Mouse (Mus musculus) hindbrain, embryonic 15.5 days (tissue): ENCODE results near the gene Krt33b. TPM values are rescaled to one million over a fixed set of nuclear protein-coding genes. Genes with fewer than 3 reads are reported as not detected.

Source experiments
- ATAC-seq: fragments of 200-750 bp; cut with Nextera tagmentation; 2 replicates; pipeline ENCODE4 v1.8.0; 2017; ENCODE audit warnings: low read depth, moderate number of reproducible peaks, moderate TSS enrichment; ENCODE audit not compliant: low FRiP score
- H3K27ac ChIP-seq: fragments of 300-500 bp; sonication (generic); replicated peaks from 2 replicates; pipeline ENCODE4 v1.5.1; 2015; ENCODE audit warnings: mild to moderate bottlenecking, inconsistent platforms
- H3K27me3 ChIP-seq: fragments of 300-500 bp; sonication (generic); 2 replicates; pipeline ENCODE4 v1.6.1; 2015; ENCODE audit warnings: control low read depth, inconsistent platforms
- H3K36me3 ChIP-seq: fragments of 300-500 bp; sonication (generic); 2 replicates; pipeline ENCODE4 v1.6.1; 2015; ENCODE audit warnings: control low read depth, inconsistent platforms
- H3K4me1 ChIP-seq: fragments of 300-500 bp; sonication (generic); replicated peaks from 2 replicates; pipeline ENCODE4 v1.6.1; 2015; ENCODE audit warnings: control low read depth, inconsistent platforms
- H3K4me2 ChIP-seq: fragments of 300-500 bp; sonication (generic); 2 replicates; pipeline ENCODE4 v1.6.1; 2015; ENCODE audit warnings: moderate library complexity, mild to moderate bottlenecking, inconsistent platforms
- H3K4me3 ChIP-seq: fragments of 300-500 bp; sonication (generic); 2 replicates; pipeline ENCODE4 v1.5.1; 2015; ENCODE audit warnings: mild to moderate bottlenecking, inconsistent platforms
- H3K9ac ChIP-seq: fragments of 300-500 bp; sonication (generic); 2 replicates; pipeline ENCODE4 v1.6.1; 2015; ENCODE audit warnings: inconsistent platforms
- H3K9me3 ChIP-seq: fragments of 300-500 bp; sonication (generic); 2 replicates; pipeline ENCODE4 v1.6.1; 2016; ENCODE audit warnings: control low read depth, inconsistent platforms
- WGBS: fragments of 180-500 bp; shearing (Covaris S2); methylation state at CpG from one replicate; pipeline ENCODE4 v1.1.7; 2015; 5-methylcytosine and 5-hydroxymethylcytosine counted together
- polyA plus RNA-seq: library from polyadenylated mRNA; unstranded; fragments of >200 nt; fragmentation: Nextera tagmentation; extraction: Ambion mirVana; gene quantifications from 2 replicates; pipeline ENCODE4 v1.2.1, GENCODE M21; 2015

The Krt33b gene
- polyA plus RNA-seq, 1 experiment from 2014 or later, result not detected

DNA sequence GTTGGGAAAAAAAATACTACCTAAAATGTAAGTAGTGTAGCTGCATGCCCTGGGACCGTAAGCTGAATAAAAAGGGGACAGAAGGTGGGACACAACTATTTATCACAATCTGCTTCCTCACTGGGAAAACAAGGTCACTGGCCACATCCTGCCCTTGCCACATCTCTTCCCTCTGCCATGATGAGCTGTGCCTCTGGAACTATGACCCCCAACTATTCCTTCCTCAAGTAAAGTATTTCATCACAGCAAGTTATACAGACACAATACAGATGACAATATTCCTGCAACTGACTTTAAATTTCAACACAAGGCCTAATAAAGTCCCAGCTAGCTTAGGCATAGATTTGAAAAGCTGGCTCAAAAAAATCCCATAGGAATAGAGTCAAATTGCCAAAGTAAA, 10.2 kb downstream of the Krt33b start:
- Histone ChIP-seq H3K9me3 (no peaks in the 10 kb centered on the region), H3K36me3 (no peaks in the 10 kb centered on the region), H3K27ac (no peak overlapping the region), H3K4me3 (no peak overlapping the region), H3K27me3 (no peaks in the 10 kb centered on the region), H3K4me1 (no peaks in the 10 kb centered on the region), H3K9ac (no peak overlapping the region), H3K4me2 (no peak overlapping the region)
- ATAC-seq, result no peak
- WGBS, result 84% methylated on average over 1 of the region's 1 CpGs

DNA sequence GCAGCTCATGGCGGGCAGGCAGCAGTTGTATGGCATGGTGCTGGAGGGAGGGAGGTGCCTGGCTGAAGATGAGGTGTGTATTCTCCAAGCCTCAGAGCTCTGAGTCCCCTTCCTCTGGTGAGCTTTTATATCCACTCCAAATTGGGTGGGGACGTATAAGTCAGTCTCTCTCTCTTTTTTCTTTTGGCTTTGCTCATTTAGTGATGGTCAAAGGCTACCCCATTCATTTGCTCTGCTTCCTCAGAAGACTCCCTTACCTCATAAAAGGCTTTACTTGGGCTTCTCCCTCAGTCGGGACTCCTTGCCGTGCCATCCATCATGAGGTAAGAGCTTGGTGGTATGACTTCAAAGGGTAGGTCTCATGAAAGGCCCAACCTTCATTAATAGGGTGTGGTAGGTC, 13.6 kb downstream of the Krt33b start, which contains the start of gene Krt33a:
Gene Krt33a, minus strand, starts transcription at position 101 of the 400 bp plus-strand sequence.
- H3K4me1 ChIP-seq, result no peaks in the 10 kb centered on the region
- no peak for ATAC-seq
- H3K4me2 ChIP-seq, result no peak within 1 kb of the TSS
- no peaks in the 10 kb centered on the region for H3K9me3 ChIP-seq
- 81% methylated on average over 4 of the region's 4 CpGs for WGBS
- no peaks in the 10 kb centered on the region for H3K36me3 ChIP-seq
- H3K27me3 ChIP-seq, result no peaks in the 10 kb centered on the region
- no peak within 1 kb of the TSS for H3K27ac ChIP-seq
- H3K9ac ChIP-seq, result no peak within 1 kb of the TSS
- H3K4me3 ChIP-seq, result no peak within 1 kb of the TSS

DNA sequence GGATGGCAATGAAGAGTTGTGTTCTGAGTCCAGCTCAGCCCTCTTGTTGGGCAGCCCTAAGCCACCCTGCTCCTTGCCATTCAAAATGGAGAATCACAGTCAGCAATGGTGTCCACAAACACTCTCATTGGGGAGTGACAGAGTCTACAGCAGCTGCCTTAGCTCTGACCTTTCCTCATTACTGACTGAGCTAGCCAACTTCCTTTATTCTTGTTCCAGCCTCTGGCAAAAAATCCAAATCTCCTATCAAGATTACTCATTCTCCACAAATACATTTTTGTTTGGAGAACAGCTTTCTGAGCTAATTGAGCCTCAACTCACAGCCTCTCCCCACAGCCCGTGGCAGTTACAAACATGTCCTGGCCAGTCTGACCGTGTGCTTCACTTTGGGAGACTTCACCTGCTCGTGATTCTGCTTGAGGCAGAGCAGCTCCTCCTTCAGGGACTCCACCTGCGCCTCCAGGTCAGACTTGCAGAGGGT, 15.9 kb downstream of the Krt33b start:
- WGBS, result 81% methylated on average over 4 of the region's 4 CpGs
- no peak overlapping the region for H3K27ac ChIP-seq
- no peak for ATAC-seq

DNA sequence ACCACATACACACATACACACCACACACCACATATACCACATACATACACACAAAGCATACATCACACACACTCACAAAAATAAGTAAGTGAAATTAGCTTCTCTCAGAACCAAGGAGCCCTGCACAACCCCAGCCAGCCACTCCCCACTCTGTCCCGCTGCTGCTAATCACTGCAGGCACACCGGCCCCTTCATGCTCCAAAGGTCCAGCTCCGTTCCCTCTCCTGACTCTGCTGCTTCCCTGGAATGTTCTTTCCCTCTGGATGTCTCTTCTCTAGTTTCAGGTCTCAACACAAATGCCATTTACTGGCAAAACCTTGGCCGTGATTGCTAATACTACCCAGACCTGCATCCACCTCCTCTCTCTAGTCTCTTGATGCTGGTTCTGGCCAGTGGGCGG, 19.0 kb downstream of the Krt33b start:
- no peak overlapping the region for H3K4me2 ChIP-seq
- no peaks in the 10 kb centered on the region for H3K9me3 ChIP-seq
- no peak for ATAC-seq
- H3K9ac ChIP-seq, result no peak overlapping the region
- no peak overlapping the region for H3K4me3 ChIP-seq
- H3K36me3 ChIP-seq, result no peaks in the 10 kb centered on the region
- 90% methylated on average over 5 of the region's 5 CpGs for WGBS
- no peak overlapping the region for H3K27ac ChIP-seq
- H3K4me1 ChIP-seq, result no peaks in the 10 kb centered on the region
- no peaks in the 10 kb centered on the region for H3K27me3 ChIP-seq

More for the DNA sequence above, 15.9 kb downstream of the Krt33b start:
- Histone ChIP-seq H3K4me2 (no peak overlapping the region), H3K36me3 (no peaks in the 10 kb centered on the region), H3K27me3 (no peaks in the 10 kb centered on the region), H3K9ac (no peak overlapping the region), H3K4me1 (no peaks in the 10 kb centered on the region), H3K9me3 (no peaks in the 10 kb centered on the region), H3K4me3 (no peak overlapping the region)

DNA sequence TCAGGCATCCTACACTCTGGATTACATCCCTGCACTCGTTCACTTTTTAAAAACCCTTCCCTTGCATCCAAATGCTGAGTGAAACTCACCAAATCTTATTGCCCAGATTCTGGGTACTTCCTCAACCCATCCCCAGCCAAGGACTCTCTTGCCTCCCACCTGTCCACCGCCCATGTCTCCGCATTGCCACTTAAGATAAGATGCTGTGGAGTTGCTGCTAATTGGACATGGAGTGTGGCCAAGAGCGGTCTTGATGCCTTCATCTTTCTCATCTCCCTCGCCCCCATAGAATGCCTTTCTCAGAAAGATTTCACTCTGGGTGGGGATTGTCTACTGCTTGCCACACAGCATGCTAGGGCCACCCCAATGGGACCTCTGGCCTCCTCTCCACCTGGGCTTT, 21.3 kb downstream of the Krt33b start:
- no peak overlapping the region for H3K4me3 ChIP-seq
- H3K4me1 ChIP-seq, result no peaks in the 10 kb centered on the region
- no peak for ATAC-seq
- H3K36me3 ChIP-seq, result no peaks in the 10 kb centered on the region
- no peaks in the 10 kb centered on the region for H3K27me3 ChIP-seq
- 89% methylated on average over 5 of the region's 5 CpGs for WGBS
- no peak overlapping the region for H3K9ac ChIP-seq
- no peaks in the 10 kb centered on the region for H3K9me3 ChIP-seq
- H3K4me2 ChIP-seq, result no peak overlapping the region
- H3K27ac ChIP-seq, result no peak overlapping the region

DNA sequence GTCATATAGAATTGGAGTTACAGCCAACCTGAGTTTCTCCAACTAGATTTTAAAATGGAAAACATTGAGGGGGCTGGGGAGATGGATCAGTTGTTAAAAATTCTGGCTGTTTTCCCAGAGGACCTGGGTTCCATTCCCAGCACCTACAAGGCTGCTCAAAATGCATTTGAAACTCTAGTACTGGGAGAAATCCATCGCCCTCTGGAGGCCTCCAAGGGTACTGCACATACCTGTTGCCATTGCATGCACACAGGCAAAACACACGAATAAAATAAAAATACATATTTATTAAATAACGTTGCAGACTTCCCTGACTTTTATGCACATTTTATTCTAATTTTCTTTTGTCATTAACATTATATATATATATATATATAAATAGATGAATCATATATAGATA, 23.0 kb downstream of the Krt33b start:
- H3K27ac ChIP-seq, result no peak overlapping the region
- no peak overlapping the region for H3K9ac ChIP-seq
- H3K4me1 ChIP-seq, result no peaks in the 10 kb centered on the region
- 59% methylated on average over 3 of the region's 3 CpGs for WGBS
- H3K4me3 ChIP-seq, result no peak overlapping the region
- H3K9me3 ChIP-seq, result no peaks in the 10 kb centered on the region
- no peak overlapping the region for H3K4me2 ChIP-seq
- no peaks in the 10 kb centered on the region for H3K27me3 ChIP-seq
- ATAC-seq, result no peak
- no peaks in the 10 kb centered on the region for H3K36me3 ChIP-seq

DNA sequence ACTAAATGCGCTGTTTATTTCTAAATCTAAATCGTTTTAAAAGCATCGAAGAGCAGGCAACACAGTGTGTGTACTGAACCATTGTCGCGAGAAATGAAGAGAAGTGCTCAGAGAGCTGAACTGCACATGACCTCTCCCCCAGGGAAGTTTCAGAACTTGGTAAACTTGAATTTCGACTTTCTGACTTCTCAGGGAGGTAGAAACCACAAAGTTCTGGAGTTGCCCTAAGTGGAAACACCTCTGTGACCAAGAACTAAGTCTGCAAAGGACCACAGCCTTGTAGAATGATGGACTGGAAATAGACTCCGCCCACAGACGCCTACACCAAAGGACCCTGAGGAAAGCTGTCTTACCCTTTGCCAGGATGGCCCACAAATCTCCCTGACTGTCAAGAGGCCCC, 23.8 kb downstream of the Krt33b start:
- Histone ChIP-seq H3K9me3 (no peaks in the 10 kb centered on the region), H3K27me3 (no peaks in the 10 kb centered on the region), H3K27ac (no peak overlapping the region), H3K4me1 (no peaks in the 10 kb centered on the region), H3K4me2 (no peak overlapping the region), H3K9ac (no peak overlapping the region), H3K36me3 (no peaks in the 10 kb centered on the region), H3K4me3 (no peak overlapping the region)
- WGBS, result 85% methylated on average over 8 of the region's 8 CpGs
- no peak for ATAC-seq

DNA sequence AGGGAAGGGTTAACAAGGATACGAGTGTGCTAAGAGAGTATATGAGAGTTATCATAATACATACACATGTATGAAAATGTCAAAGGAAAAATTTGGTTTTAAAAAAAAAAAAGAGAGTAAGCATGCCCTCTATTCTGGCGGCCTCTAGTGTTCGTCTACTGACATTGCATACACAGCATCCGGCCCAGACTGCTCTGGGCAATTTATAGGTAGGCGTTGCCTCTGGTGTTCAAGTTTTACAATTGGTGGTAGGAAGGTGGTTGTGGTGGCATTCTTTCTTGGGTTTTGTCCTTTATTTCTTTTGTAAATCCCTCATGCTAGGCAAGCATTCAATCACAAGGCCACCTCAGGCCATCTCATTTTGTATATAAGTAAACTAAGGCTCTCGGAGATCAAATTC, 24.8 kb downstream of the Krt33b start:
- Histone ChIP-seq H3K36me3 (no peaks in the 10 kb centered on the region), H3K9ac (no peak overlapping the region), H3K4me1 (no peaks in the 10 kb centered on the region), H3K4me3 (no peak overlapping the region), H3K4me2 (no peak overlapping the region), H3K27ac (no peak overlapping the region), H3K9me3 (no peaks in the 10 kb centered on the region), H3K27me3 (no peaks in the 10 kb centered on the region)
- no peak for ATAC-seq
- 25% methylated on average over 6 of the region's 6 CpGs for WGBS

DNA sequence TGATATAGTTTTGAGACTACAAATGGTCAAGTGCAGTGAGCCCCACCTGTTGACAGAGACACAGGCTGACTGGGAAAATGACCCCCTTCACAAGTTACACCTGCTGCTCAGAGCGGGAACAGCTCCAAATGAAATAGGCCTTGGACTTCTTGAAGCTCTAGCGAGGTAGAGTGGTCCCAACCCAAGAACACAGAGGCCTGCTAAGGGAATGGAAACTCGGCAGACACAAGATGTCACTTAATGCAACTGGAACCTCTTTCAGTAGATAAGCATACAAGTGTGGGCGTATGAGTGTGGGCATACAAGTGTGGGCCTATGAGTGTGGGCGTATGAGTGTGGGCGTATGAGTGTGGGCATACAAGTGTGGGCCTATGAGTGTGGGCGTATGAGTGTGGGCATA, 30.6 kb downstream of the Krt33b start:
- no peak overlapping the region for H3K4me3 ChIP-seq
- H3K27ac ChIP-seq, result no peak overlapping the region
- no peak overlapping the region for H3K4me2 ChIP-seq
- H3K9ac ChIP-seq, result no peak overlapping the region
- 95% methylated on average over 7 of the region's 7 CpGs for WGBS
- H3K27me3 ChIP-seq, result no peaks in the 10 kb centered on the region
- no peaks in the 10 kb centered on the region for H3K36me3 ChIP-seq
- ATAC-seq, result no peak
- no peaks in the 10 kb centered on the region for H3K9me3 ChIP-seq
- H3K4me1 ChIP-seq, result peaks cover 1% of the 10 kb centered on the region; the same call in 1 of the 2 replicates

DNA sequence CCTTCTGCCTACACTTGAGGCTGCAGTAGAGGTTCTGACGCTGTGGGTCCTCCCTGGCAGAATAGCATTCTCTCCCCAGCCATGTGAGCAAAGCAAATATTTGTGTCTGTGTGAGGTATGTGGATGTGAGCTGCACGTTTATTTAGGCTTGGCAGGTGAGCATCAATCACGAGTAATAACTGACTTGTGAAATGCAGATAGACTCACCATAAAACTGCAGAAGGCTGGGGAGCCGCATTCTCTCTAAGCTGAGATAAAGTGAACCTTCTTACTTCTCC, 35.3 kb downstream of the Krt33b start:
- WGBS, result 61% methylated on average over 4 of the region's 4 CpGs
- no peak overlapping the region for H3K9ac ChIP-seq
- H3K9me3 ChIP-seq, result no peaks in the 10 kb centered on the region
- H3K27me3 ChIP-seq, result no peaks in the 10 kb centered on the region; the same call in 1 of the 2 replicates
- H3K36me3 ChIP-seq, result no peaks in the 10 kb centered on the region
- no peak overlapping the region for H3K4me3 ChIP-seq
- peak overlapping the region; percentile 51; the same call in 1 of the 2 replicates for H3K4me2 ChIP-seq
- H3K4me1 ChIP-seq, result peaks cover 10% of the 10 kb centered on the region; the same call in 1 of the 2 replicates
- H3K27ac ChIP-seq, result 0 out of 2 replicates have a peak overlapping the region, but pooled peaks have one; percentile 30
- ATAC-seq, result no peak

DNA sequence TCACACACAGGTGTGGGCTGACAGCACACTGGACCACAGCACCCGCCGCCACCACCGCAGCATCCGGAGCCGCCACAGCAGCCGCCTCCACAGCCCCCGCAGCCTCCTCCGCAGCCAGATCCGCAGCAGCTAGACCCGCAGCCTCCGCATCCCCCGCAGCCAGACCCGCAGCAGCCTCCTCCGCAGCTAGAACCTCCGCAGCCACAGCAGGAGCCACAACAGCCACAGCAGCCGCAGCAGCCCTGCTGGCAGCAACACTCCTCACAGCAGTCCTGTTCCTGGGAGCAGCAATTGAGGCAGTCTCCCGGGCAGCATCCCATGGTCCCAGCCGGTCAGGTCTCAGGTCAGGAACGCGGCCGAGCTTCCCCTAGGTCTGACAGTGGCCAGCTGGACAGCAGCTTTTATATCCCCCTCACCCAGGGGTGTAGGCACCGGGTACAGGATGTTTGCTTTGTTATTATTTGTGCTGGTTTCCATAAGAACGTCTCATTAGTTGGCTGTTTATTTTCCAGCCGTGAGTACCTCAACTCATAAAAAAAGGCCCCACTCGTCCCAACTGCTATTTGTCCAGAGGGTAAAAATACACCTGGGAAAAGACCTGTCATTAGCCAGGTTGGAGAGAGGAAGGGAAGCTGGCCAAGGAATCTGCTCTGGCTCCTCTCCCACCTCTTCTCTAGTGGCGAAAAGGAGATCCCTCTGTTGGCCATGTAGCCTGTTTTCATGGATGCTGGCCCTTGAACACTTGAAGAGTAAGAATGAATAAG, 35.9 kb downstream of the Krt33b start, which contains the start of gene Krtap17-1:
Gene Krtap17-1, minus strand, starts transcription at position 375 of the 764 bp plus-strand sequence.
- ATAC-seq, result peak; percentile 56; the same call in 1 of the 2 replicates
- H3K4me3 ChIP-seq, result peak within 1 kb of the TSS; percentile 24
- WGBS, result 23% methylated on average over 26 of the region's 26 CpGs

DNA sequence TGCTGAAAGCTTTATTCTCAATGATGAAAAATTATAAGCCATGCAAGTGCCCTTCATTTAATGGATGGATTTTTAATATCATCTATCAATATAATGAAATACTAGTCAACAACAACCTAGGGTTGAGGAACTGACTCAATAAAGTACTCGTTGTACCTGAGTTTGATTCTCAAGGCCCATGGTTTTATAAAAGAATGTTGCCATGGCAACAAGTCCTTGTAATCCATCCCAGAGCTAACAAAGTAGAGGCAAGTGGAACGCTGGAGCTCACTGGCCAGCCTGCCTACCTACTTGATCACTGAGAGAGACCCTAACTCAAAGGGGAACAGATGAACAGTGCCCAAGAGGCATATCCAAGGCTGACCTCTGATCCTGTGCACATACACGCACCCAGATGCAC, 39.1 kb downstream of the Krt33b start:
- no peak for ATAC-seq
- no peak overlapping the region for H3K27ac ChIP-seq
- no peak overlapping the region for H3K4me2 ChIP-seq
- H3K9me3 ChIP-seq, result no peaks in the 10 kb centered on the region
- WGBS, result 68% methylated on average over 3 of the region's 3 CpGs
- H3K4me1 ChIP-seq, result peaks cover 12% of the 10 kb centered on the region; the same call in 1 of the 2 replicates
- H3K27me3 ChIP-seq, result no peaks in the 10 kb centered on the region; the same call in 1 of the 2 replicates
- no peaks in the 10 kb centered on the region for H3K36me3 ChIP-seq
- no peak overlapping the region for H3K9ac ChIP-seq
- no peak overlapping the region for H3K4me3 ChIP-seq

More for the DNA sequence above, 35.9 kb downstream of the Krt33b start, which contains the start of gene Krtap17-1:
- H3K4me2 ChIP-seq, result peak within 1 kb of the TSS; percentile 51
- no peak within 1 kb of the TSS for H3K9ac ChIP-seq
- 0 out of 2 replicates have a peak within 1 kb of the TSS, but pooled peaks have one; percentile 30 for H3K27ac ChIP-seq
- no peaks in the 10 kb centered on the region; the same call in 1 of the 2 replicates for H3K27me3 ChIP-seq
- H3K4me1 ChIP-seq, result peaks cover 10% of the 10 kb centered on the region; the same call in 1 of the 2 replicates
- H3K9me3 ChIP-seq, result no peaks in the 10 kb centered on the region
- H3K36me3 ChIP-seq, result no peaks in the 10 kb centered on the region
